Mouse (Mus musculus) hindbrain, embryonic 11.5 days (tissue): ENCODE measurements around the gene Lrrc55. TPM values are rescaled to one million over a fixed set of nuclear protein-coding genes. Genes with fewer than 3 reads are reported as not detected.

Source experiments
- ATAC-seq: fragments of 200-750 bp; cut with Nextera tagmentation; 2 replicates; pipeline ENCODE4 v1.8.0; 2017; ENCODE audit warnings: mild to moderate bottlenecking, moderate TSS enrichment, moderate library complexity; ENCODE audit not compliant: low FRiP score
- DNase-seq: peaks from one replicate; pipeline ENCODE4 v3.0.0-alpha.2; 2015; ENCODE audit warnings: low spot score
- H3K27ac ChIP-seq: fragments of 300-500 bp; sonication (generic); 2 replicates; pipeline ENCODE4 v1.5.1; 2014; ENCODE audit warnings: mild to moderate bottlenecking, low read depth, low read length
- H3K27me3 ChIP-seq: fragments of 300-500 bp; sonication (generic); 2 replicates; pipeline ENCODE4 v1.6.1; 2014; ENCODE audit warnings: mild to moderate bottlenecking, low read length, moderate library complexity, mixed read lengths; ENCODE audit not compliant: control insufficient read depth, insufficient read depth
- H3K36me3 ChIP-seq: fragments of 300-500 bp; sonication (generic); 2 replicates; pipeline ENCODE4 v1.6.1; 2014; ENCODE audit warnings: mild to moderate bottlenecking, low read length, moderate library complexity, mixed read lengths; ENCODE audit not compliant: control insufficient read depth, insufficient read depth
- H3K4me1 ChIP-seq: fragments of 300-500 bp; sonication (generic); replicated peaks from 2 replicates; pipeline ENCODE4 v1.6.1; 2014; ENCODE audit warnings: low read length, mixed read lengths; ENCODE audit not compliant: control insufficient read depth, insufficient read depth
- H3K4me2 ChIP-seq: fragments of 300-500 bp; sonication (generic); replicated peaks from 2 replicates; pipeline ENCODE4 v1.6.1; 2014; ENCODE audit warnings: mild to moderate bottlenecking, low read depth, low read length
- H3K4me3 ChIP-seq: fragments of 300-500 bp; sonication (generic); 2 replicates; pipeline ENCODE4 v1.5.1; 2014; ENCODE audit warnings: low read depth, low read length
- H3K9ac ChIP-seq: fragments of 300-500 bp; sonication (generic); 2 replicates; pipeline ENCODE4 v1.6.1; 2014; ENCODE audit warnings: low read depth, low read length
- H3K9me3 ChIP-seq: fragments of 300-500 bp; sonication (generic); 2 replicates; pipeline ENCODE4 v1.6.1; 2016; ENCODE audit warnings: low read length; ENCODE audit not compliant: control insufficient read depth
- WGBS: fragments of 180-500 bp; shearing (Covaris S2); extraction: QIAGEN DNeasy Blood & Tissue Kit; methylation state at CpG from one replicate; pipeline ENCODE4 v1.1.7; 2014; 5-methylcytosine and 5-hydroxymethylcytosine counted together
- polyA plus RNA-seq: library from polyadenylated mRNA; unstranded; fragments of >200 nt; fragmentation: Nextera tagmentation; extraction: Ambion mirVana; gene quantifications from 2 replicates; pipeline ENCODE4 v1.2.1, GENCODE M21; 2014

Lrrc55 gene
- polyA plus RNA-seq, 1 experiment from 2014 or later = 1.1 TPM

DNA sequence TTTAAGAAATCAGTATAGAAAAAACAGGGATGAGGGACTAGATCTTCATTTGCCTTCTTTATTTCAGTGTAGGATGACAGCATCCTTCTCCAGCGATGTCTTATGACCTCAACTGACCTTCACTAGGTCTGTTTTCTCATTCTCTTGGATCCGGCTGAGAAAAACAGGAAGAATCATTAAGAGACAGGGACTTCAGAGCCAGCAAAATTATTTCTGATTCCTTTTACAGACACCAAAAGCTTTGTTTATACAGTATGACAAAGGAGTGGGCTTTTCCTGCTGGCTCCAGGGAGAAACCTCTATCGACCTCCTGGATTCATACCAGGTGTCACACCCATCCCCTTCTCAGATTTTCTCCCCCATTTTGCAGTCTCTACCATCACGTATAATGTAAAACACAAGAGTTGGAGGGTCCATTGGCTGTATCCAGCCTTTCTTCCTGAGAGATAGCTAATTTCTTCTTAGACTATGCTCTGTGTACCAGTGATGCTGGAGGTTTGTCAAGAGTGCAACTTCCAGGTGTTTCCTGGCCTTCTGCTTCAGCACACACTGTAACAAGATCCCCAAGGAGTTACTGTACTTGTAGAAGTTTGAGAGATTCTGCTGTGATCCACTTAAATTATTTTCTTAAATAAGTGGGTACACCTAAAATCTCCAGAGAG, 18.7 kb downstream of the Lrrc55 start:
- Histone ChIP-seq H3K9me3 (no peaks in the 10 kb centered on the region), H3K27ac (no peak overlapping the region), H3K36me3 (no peaks in the 10 kb centered on the region), H3K9ac (no peak overlapping the region), H3K4me2 (no peak overlapping the region), H3K27me3 (no peaks in the 10 kb centered on the region), H3K4me1 (no peaks in the 10 kb centered on the region), H3K4me3 (no peak overlapping the region)
- ATAC-seq (no peak), DNase-seq (no peak)
- 67% methylated on average over 4 of the region's 4 CpGs for WGBS

DNA sequence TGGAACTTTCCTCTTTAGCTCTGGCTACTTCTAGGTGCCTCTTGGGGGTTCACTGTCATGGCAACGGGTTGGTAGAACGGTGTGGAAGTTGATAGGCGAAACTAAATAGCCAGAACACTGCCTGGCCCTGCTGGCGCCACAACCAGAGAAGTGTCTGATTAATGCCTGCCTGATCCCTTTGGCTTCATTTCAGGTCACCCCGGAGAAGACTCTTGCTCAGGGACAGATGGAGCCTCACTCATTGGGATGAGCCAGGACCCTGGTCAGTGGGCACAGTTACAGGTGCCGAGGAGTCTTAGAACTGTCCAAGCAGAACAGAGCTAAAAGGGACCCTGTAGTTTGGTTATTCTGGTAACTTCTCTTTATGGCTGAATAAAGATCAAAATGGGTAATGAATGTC, 23.5 kb downstream of the Lrrc55 start:
- H3K9me3 ChIP-seq = no peaks in the 10 kb centered on the region
- 72% methylated on average over 6 of the region's 6 CpGs for WGBS

DNA sequence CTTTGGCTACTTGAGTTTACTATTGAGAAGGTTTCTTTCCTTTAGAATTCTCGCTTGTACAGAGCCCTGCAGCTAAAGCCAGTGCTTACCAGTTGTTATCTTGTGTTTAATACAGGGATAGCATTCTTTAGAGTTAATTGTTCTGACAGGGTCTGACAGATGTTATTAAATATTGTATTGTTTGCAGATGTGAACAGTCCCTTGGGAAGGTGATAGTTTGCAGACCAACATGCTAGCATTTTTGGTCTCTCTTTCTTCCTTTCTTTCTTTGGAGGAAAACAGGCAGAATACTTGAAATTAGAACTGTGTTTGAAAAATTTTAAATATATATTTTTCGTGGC, 24.3 kb downstream of the Lrrc55 start:
- Histone ChIP-seq H3K4me2 (no peak overlapping the region), H3K27me3 (no peaks in the 10 kb centered on the region), H3K36me3 (no peaks in the 10 kb centered on the region), H3K9ac (no peak overlapping the region), H3K4me3 (no peak overlapping the region), H3K4me1 (no peaks in the 10 kb centered on the region), H3K27ac (no peak overlapping the region), H3K9me3 (no peaks in the 10 kb centered on the region)
- no peak for DNase-seq
- no peak for ATAC-seq
- 68% methylated on average over 2 of the region's 2 CpGs for WGBS

More for the DNA sequence above, 23.5 kb downstream of the Lrrc55 start:
- no peak overlapping the region for H3K4me3 ChIP-seq
- no peak overlapping the region for H3K9ac ChIP-seq
- H3K27ac ChIP-seq = no peak overlapping the region
- H3K4me1 ChIP-seq = no peaks in the 10 kb centered on the region
- H3K27me3 ChIP-seq = no peaks in the 10 kb centered on the region
- no peak for DNase-seq
- ATAC-seq = no peak
- H3K36me3 ChIP-seq = no peaks in the 10 kb centered on the region
- H3K4me2 ChIP-seq = no peak overlapping the region

DNA sequence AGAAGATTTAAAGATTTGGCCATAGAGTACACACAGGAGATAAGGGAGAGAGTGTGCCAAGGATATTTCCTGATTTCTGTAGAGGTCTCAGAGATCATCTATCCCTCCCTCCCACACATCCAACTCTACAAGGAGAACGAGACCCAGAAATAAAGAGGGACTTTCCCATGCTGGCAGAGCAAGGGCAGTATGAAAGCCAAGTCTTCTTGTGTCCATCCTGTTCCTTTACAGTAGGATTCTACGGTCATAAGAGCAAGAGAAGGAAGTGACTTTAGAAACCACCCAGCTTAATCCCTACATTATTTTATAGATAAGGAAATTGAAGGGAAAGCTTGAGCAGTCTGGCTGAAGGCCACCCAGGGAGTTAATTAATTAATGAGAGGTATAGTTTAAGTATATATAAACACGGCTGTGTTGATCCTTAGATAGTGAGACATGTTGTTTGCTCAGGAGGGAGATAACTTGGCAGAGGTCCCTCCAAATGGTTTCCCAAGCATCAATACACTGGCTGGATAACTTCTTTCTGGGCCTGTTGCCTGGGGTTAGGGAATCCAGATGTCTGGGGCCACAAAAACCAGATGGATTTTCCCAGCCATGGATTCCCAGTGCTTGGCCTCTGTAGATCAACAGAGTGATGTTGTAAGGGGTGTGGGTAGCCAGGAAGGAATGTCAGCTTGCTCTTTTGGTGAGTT, 24.8 kb downstream of the Lrrc55 start:
- DNase-seq (no peak), ATAC-seq (no peak)

DNA sequence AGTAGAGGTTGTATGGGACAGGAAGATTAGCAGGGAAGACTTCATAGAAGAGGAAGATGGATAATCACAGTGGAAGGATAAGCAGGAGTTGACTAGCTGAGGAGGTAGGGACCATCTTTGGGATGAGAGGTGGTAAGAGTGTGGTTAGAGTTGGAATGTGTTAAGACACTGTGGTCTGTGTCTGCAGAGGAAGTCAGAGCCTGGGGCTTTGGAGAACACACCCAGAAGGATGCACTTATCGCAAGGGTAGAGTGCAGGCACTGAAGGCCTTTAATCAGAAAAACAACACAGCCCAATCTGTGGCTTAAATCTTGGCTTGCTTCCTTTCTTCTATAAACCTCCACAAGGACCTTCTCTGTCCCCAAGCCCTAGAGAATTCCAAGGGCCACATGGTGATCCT, 28.7 kb downstream of the Lrrc55 start:
- DNase-seq (no peak), ATAC-seq (no peak)
- Histone ChIP-seq H3K4me3 (no peak overlapping the region), H3K36me3 (no peaks in the 10 kb centered on the region), H3K4me1 (no peaks in the 10 kb centered on the region), H3K9me3 (no peaks in the 10 kb centered on the region), H3K27ac (no peak overlapping the region), H3K4me2 (no peak overlapping the region), H3K9ac (no peak overlapping the region), H3K27me3 (no peaks in the 10 kb centered on the region)
- 93% methylated on average over 1 of the region's 1 CpGs for WGBS

More for the DNA sequence above, 24.8 kb downstream of the Lrrc55 start:
- Histone ChIP-seq H3K4me1 (no peaks in the 10 kb centered on the region), H3K9me3 (no peaks in the 10 kb centered on the region), H3K4me3 (no peak overlapping the region), H3K27me3 (no peaks in the 10 kb centered on the region), H3K36me3 (no peaks in the 10 kb centered on the region), H3K4me2 (no peak overlapping the region), H3K27ac (no peak overlapping the region), H3K9ac (no peak overlapping the region)
- WGBS = 69% methylated on average over 3 of the region's 3 CpGs

DNA sequence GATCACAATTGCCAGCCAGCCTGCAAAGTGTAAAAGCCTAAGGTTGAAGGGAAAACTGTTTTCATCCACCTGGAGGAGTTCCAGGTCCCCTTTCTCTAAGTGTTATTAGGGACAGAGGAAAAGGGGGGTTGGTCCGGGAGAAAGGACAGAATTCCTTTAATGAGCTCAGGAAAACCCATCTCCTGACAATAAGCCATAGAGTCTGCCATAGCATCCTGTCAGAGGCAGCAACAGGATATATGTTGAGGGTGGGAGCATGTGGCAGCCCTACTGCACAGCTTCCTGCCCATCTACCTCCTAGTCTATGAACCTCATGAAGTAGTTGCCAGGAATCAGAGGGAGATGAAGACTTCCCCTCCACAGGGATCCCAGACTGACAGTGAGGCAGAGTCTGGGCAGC, 29.4 kb downstream of the Lrrc55 start:
- H3K27me3 ChIP-seq = no peaks in the 10 kb centered on the region
- no peak overlapping the region for H3K9ac ChIP-seq
- H3K36me3 ChIP-seq = no peaks in the 10 kb centered on the region
- H3K4me3 ChIP-seq = no peak overlapping the region
- no peak overlapping the region for H3K27ac ChIP-seq
- 81% methylated on average over 1 of the region's 1 CpGs for WGBS
- H3K4me2 ChIP-seq = no peak overlapping the region
- H3K4me1 ChIP-seq = no peaks in the 10 kb centered on the region
- DNase-seq (no peak), ATAC-seq (no peak)
- no peaks in the 10 kb centered on the region for H3K9me3 ChIP-seq

DNA sequence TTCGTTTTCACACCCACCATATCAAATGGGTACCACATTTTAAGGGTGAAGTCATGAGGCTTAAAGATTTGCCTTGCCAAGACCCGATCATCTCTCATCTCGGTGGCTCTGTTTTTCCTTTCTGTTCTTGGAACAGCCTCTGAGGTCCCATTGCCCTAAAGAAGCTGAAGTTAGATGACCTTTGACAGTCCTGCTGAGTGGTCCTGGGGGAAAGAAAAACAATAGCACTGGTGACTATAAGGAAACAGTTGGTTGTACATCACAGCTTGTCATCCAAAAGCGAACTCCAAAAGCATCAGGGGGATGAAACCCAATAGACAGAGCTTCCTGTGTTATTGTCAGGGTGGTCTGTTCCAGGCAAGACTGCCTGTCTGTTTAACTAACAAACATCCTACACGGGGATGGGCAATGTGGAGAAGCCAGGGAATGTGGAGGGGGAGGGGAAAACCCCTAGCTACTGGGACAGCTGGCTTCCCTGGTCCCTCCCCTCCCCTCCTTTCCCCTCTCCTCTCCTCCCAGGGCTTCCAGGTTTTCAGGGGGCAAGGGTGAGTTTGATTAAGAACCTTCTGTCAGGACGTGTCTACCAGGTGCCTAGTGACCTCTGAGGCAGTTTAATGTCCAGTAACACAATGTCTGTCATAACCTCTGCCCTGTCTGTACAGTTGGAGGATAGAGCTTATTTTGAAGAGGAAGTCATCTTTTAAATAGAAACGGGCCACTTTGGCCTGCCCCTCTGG, 33.5 kb downstream of the Lrrc55 start:
- DNase-seq = peak; percentile 16
- no peak overlapping the region for H3K4me3 ChIP-seq
- H3K9ac ChIP-seq = no peak overlapping the region
- no peaks in the 10 kb centered on the region for H3K9me3 ChIP-seq
- ATAC-seq = no peak
- no peak overlapping the region for H3K4me2 ChIP-seq
- 35% methylated on average over 7 of the region's 7 CpGs for WGBS
- H3K27me3 ChIP-seq = no peaks in the 10 kb centered on the region
- H3K27ac ChIP-seq = no peak overlapping the region
- H3K4me1 ChIP-seq = no peaks in the 10 kb centered on the region
- no peaks in the 10 kb centered on the region for H3K36me3 ChIP-seq

DNA sequence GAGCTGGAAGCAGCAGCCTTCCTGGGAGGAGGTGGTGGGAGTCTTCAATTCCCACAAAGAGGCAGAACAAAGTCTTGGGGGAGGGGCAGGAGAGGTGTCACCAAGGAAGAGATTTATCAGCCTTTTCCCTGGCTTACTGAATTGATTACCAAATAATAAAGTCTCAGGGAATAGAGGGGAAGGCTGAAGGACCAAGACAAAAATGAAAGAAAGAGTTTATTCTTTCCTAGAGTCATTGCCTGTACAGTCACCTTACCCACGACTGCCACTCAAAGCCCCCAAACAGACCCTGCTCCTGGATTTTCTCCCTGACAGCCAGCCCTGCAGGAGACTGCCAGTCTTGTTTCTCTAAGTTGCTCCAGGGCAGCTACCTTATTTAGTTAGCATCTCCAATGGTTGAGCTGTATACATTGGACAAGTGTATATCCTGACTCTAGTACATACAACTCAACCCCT, 35.3 kb downstream of the Lrrc55 start:
- 20% methylated on average over 1 of the region's 1 CpGs for WGBS
- no peaks in the 10 kb centered on the region for H3K9me3 ChIP-seq
- DNase-seq (peak; percentile 39), ATAC-seq (peak; percentile 67; the same call in 1 of the 2 replicates)
- no peak overlapping the region for H3K27ac ChIP-seq
- H3K4me1 ChIP-seq = no peaks in the 10 kb centered on the region
- no peak overlapping the region for H3K9ac ChIP-seq
- H3K4me2 ChIP-seq = no peak overlapping the region
- H3K27me3 ChIP-seq = no peaks in the 10 kb centered on the region
- no peak overlapping the region for H3K4me3 ChIP-seq
- no peaks in the 10 kb centered on the region for H3K36me3 ChIP-seq
